Mouse (Mus musculus): Measurements from ENCODE around the gene Saal1.

DNA sequence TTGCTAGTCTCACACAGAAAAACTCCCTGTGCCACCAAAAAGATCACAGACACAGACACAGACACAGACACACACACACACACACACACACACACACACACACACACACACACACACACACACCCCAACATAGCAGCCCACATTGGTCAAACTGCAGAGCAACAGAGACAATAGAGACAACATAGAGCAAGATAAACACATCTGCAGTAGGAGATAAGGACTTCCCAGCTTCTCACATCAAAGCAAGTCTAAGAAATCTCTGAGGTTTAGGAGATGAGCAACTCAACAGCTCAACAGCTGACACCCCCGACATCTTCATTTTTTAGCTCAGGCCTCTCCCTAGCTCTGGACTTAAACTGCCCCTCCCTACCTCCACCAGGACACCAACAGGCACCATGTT, 13.7 kb downstream of the Saal1 start:
- TF ChIP-seq CTCF (IDR thresholded peaks at IDR 0.05), result no peak
- TF ChIP-seq EP300 (IDR thresholded peaks at IDR 0.05), result no peak
